Mouse (Mus musculus): ENCODE measurements around the gene Ptpn4.

The Ptpn4 gene

GRCm38 (mm10) chr1:119641090-119641812, 196.2 kb downstream of the Ptpn4 start:
- DNase-seq = no peak

- no peak for DNase-seq
Observed at GRCm38 (mm10) chr1:119640006-119640405, 197.4 kb downstream of the Ptpn4 start.

GRCm38 (mm10) chr1:119637188-119638023, 200.0 kb downstream of the Ptpn4 start:
- DNase-seq = no peak

- no peak for DNase-seq
Observed at GRCm38 (mm10) chr1:119634746-119635145, 202.7 kb downstream of the Ptpn4 start.

- DNase-seq = no peak
Observed at GRCm38 (mm10) chr1:119630428-119630827, 207.0 kb downstream of the Ptpn4 start.

- DNase-seq = no peak
Observed at GRCm38 (mm10) chr1:119626837-119627236, 210.6 kb downstream of the Ptpn4 start.

GRCm38 (mm10) chr1:119624444-119624843, 213.0 kb downstream of the Ptpn4 start:
- no peak for DNase-seq

- peak; percentile 44 for DNase-seq
Observed at GRCm38 (mm10) chr1:119605396-119605795, 232.0 kb downstream of the Ptpn4 start.

Measured in right cerebral cortex, adult 18-20 months (tissue).